Mouse (Mus musculus): Measurements from ENCODE around the gene Vti1a.

DNA sequence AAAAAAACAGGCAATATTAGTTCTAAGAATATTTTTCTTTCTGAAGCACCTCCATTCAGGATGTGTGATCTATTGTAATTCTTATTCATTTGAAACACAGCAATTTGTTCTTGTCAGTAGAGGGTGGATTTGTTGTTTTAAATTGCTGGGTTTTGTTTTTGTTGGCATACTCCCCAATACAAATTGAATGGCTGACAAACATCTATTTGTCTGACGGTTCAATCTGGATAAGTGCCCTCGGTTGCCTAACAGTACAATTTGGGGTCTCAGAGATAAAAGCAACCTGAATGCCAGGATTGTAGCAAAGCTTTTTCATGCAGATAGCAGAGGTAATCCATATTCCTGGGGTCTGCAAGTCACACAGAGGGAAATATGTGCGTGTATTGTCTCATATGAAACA is 53.6 kb downstream of the Vti1a start:
- no peak for TF ChIP-seq CTCF (IDR thresholded peaks at IDR 0.05; ENCODE audit: low read depth)
- no peak for TF ChIP-seq EP300 (IDR thresholded peaks at IDR 0.05; ENCODE audit: low read depth)
